32 mouse cellular contexts compared by ENCODE assay signal in genomic region chr5:80539997-80540396, GRCm38 (mm10).
"Had no signal": no experiment of that assay in that cellular context is flagged by ENCODE, and none has a peak within 500 bp of the region (broad histone marks: within the 10 kb centered on the region; RNA-seq: fewer than 3 reads in every experiment).

No protein-coding gene starts in this region.

- H3K4me3 ChIP-seq: heart, embryonic 10.5 days; heart, embryonic 12.5 days; heart, embryonic 13.5 days; heart, embryonic 15.5 days; hindbrain, embryonic 10.5 days; hindbrain, embryonic 12.5 days; hindbrain, embryonic 13.5 days; hindbrain, embryonic 15.5 days; intestine, embryonic 15.5 days; kidney, embryonic 15.5 days; layer of hippocampus, adult 2 months; left cerebral cortex, adult 2 months had no signal

- H3K4me1 ChIP-seq: heart, embryonic 10.5 days; heart, embryonic 12.5 days; heart, embryonic 13.5 days; heart, embryonic 15.5 days; hindbrain, embryonic 10.5 days; hindbrain, embryonic 12.5 days; hindbrain, embryonic 13.5 days; hindbrain, embryonic 15.5 days; intestine, embryonic 15.5 days; kidney, embryonic 15.5 days had no signal

- DNase-seq: heart, postnatal 10 days; heart, postnatal 14 days; heart, postnatal 36 days; heart, postnatal 4 days; kidney, adult 11 months; kidney, adult 18-20 months; kidney, adult 2 months; kidney, adult 8-10 months; kidney, adult 9 months; kidney, postnatal 10 days; kidney, postnatal 14 days; kidney, postnatal 25 days; kidney, postnatal 36 days; kidney, postnatal 4 days; layer of hippocampus, adult 9-11 months; layer of hippocampus, postnatal 36 days had no signal

- H3K27ac ChIP-seq: heart, embryonic 10.5 days; heart, embryonic 13.5 days; heart, embryonic 15.5 days; hindbrain, embryonic 10.5 days; hindbrain, embryonic 12.5 days; hindbrain, embryonic 13.5 days; hindbrain, embryonic 14.5 days; hindbrain, embryonic 15.5 days; hindbrain, postnatal 0 days; intestine, embryonic 15.5 days; kidney, embryonic 15.5 days; kidney, postnatal 0 days; layer of hippocampus, adult 2 months; left cerebral cortex, adult 2 months had no signal

- H3K9ac ChIP-seq: heart, embryonic 12.5 days; heart, embryonic 13.5 days; heart, embryonic 15.5 days; hindbrain, embryonic 12.5 days; hindbrain, embryonic 13.5 days; hindbrain, embryonic 14.5 days; hindbrain, embryonic 15.5 days; intestine, embryonic 15.5 days; kidney, embryonic 15.5 days had no signal

- H3K27me3 ChIP-seq: heart, embryonic 12.5 days; heart, embryonic 13.5 days; heart, embryonic 15.5 days; hindbrain, embryonic 12.5 days; hindbrain, embryonic 13.5 days; hindbrain, embryonic 15.5 days; intestine, embryonic 15.5 days; kidney, embryonic 15.5 days had no signal

- H3K9me3 ChIP-seq: heart, embryonic 10.5 days; heart, embryonic 12.5 days; heart, embryonic 13.5 days; heart, embryonic 15.5 days; hindbrain, embryonic 10.5 days; hindbrain, embryonic 12.5 days; hindbrain, embryonic 13.5 days; hindbrain, embryonic 15.5 days; intestine, embryonic 15.5 days; kidney, embryonic 15.5 days had no signal

- H3K4me2 ChIP-seq: heart, embryonic 11.5 days; heart, embryonic 12.5 days; heart, embryonic 13.5 days; heart, embryonic 15.5 days; hindbrain, embryonic 12.5 days; hindbrain, embryonic 13.5 days; hindbrain, embryonic 14.5 days; hindbrain, embryonic 15.5 days; intestine, embryonic 15.5 days; kidney, embryonic 15.5 days had no signal

- H3K36me3 ChIP-seq: heart, embryonic 10.5 days; heart, embryonic 12.5 days; heart, embryonic 13.5 days; heart, embryonic 15.5 days; hindbrain, embryonic 10.5 days; hindbrain, embryonic 12.5 days; hindbrain, embryonic 13.5 days; hindbrain, embryonic 15.5 days; intestine, embryonic 15.5 days; kidney, embryonic 15.5 days had no signal
